Mouse (Mus musculus) small intestine, adult 2 months (tissue): ENCODE results near the gene Rhd. TPM values are rescaled to one million over a fixed set of nuclear protein-coding genes. Genes with fewer than 3 reads are reported as not detected.

Experiments used
- H3K27ac ChIP-seq: fragments of 200-500 bp; 2 replicates; pipeline ENCODE4 v1.5.1; 2012; ENCODE audit warnings: low read depth, low read length, control low read depth, inconsistent platforms; ENCODE audit not compliant: insufficient read depth
- H3K27me3 ChIP-seq: fragments of 200-500 bp; 2 replicates; pipeline ENCODE4 v1.6.1; 2012; ENCODE audit warnings: mild to moderate bottlenecking, moderate library complexity, low read length, inconsistent platforms; ENCODE audit not compliant: control insufficient read depth, insufficient read depth
- H3K36me3 ChIP-seq: fragments of 200-500 bp; 2 replicates; pipeline ENCODE4 v1.6.1; 2012; ENCODE audit warnings: mild to moderate bottlenecking, low read length, control low read depth, inconsistent platforms; ENCODE audit not compliant: control insufficient read depth, insufficient read depth
- H3K4me1 ChIP-seq: fragments of 200-500 bp; 2 replicates; pipeline ENCODE4 v1.6.1; 2012; ENCODE audit warnings: low read length, inconsistent platforms, mixed read lengths; ENCODE audit not compliant: control insufficient read depth, insufficient read depth, insufficient read length
- H3K4me3 ChIP-seq: fragments of 200-500 bp; 2 replicates; pipeline ENCODE4 v1.5.1; 2012; ENCODE audit warnings: low read depth, mild to moderate bottlenecking, control low read depth, inconsistent platforms, low read length, moderate library complexity
- CTCF ChIP-seq: fragments of 200-500 bp; IDR thresholded peaks from 2 replicates; pipeline ENCODE4 v1.5.1; 2012; ENCODE audit warnings: low read depth, mild to moderate bottlenecking, control low read depth, inconsistent platforms, low read length, moderate library complexity, mixed read lengths; ENCODE audit not compliant: insufficient replicate concordance, insufficient read length; ENCODE audit errors: extremely low read depth
- POLR2A ChIP-seq: fragments of 200-500 bp; IDR thresholded peaks from 2 replicates; pipeline ENCODE4 v1.6.1; 2012; ENCODE audit warnings: low read depth, mild to moderate bottlenecking, control low read depth, inconsistent platforms, low read length, moderate library complexity
- WGBS: fragments of 180-500 bp; shearing (Covaris S2); methylation state at CpG from one replicate; pipeline ENCODE4 v1.1.7; 2018; 5-methylcytosine and 5-hydroxymethylcytosine counted together
- polyA plus RNA-seq: library from polyadenylated mRNA; depleted of rRNA; stranded (reverse); fragments of >200 nt; gene quantifications from 2 replicates; pipeline ENCODE4 v1.2.3, GENCODE M21; 2012

Gene Rhd
- polyA plus RNA-seq, 1 experiment = not detected

DNA sequence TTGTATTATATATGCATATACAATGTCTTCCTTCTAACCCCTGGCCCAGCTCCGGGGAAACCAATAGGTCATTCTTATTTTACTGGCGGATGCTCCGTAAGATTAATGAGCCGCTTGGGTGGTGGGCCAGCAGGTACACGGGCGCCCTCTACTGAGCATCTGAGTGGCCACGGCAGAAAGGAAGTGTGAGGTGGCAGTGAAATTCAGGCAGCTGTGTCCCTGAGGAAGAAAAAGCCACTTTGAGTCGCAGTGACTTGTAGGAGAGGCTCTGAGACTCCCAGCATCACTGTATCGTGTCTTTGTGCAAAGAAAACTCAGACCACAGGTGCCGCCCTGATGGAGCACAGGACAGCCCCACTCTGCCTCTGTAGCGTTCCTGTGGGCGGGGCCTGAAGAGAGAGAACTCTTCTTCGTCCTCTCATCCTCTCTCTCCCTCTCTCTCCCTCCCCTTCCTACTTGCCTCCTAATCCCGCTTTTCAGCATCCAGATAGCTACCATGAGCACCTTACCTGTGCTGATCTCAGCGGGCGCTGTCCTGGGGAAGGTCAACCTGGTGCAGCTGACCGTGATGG, 15.2 kb downstream of the Rhd start:
- no peak overlapping the region for H3K27ac ChIP-seq
- H3K27me3 ChIP-seq = no peaks in the 10 kb centered on the region
- H3K4me1 ChIP-seq = 0 out of 2 replicates have a peak, but pooled peaks cover 5% of the 10 kb centered on the region
- peak overlapping the region; percentile 40 for H3K4me3 ChIP-seq
- H3K36me3 ChIP-seq = no peaks in the 10 kb centered on the region
- TF ChIP-seq CTCF (peak; percentile 70; the same call in 1 of the 2 replicates), POLR2A (no peak)
- WGBS = 6% methylated on average over 17 of the region's 17 CpGs

DNA sequence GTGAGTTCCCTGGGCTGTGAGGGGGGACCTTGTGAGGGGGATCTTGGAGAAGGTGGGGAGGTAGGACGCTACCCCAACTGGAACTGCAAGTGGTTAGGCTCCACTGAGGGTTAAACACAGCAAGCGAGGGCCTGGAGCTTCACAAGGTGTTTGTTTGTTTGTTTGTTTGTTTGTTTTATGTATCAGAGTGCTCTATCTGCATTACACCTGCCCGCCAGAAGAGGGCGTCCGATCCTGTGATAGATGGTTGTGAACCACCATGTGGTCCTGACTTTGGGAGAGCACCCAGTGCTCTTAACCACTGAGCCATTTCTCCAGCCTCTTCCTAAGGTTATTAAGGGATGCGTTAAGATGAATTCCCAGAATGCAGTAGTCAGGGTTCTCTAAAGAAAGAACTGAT, 15.7 kb downstream of the Rhd start:
- H3K27me3 ChIP-seq = no peaks in the 10 kb centered on the region
- H3K4me1 ChIP-seq = 0 out of 2 replicates have a peak, but pooled peaks cover 5% of the 10 kb centered on the region
- TF ChIP-seq CTCF (peak; percentile 32; the same call in 1 of the 2 replicates), POLR2A (no peak)
- no peaks in the 10 kb centered on the region for H3K36me3 ChIP-seq
- no peak overlapping the region for H3K27ac ChIP-seq
- no peak overlapping the region for H3K4me3 ChIP-seq
- WGBS = 42% methylated on average over 6 of the region's 6 CpGs

DNA sequence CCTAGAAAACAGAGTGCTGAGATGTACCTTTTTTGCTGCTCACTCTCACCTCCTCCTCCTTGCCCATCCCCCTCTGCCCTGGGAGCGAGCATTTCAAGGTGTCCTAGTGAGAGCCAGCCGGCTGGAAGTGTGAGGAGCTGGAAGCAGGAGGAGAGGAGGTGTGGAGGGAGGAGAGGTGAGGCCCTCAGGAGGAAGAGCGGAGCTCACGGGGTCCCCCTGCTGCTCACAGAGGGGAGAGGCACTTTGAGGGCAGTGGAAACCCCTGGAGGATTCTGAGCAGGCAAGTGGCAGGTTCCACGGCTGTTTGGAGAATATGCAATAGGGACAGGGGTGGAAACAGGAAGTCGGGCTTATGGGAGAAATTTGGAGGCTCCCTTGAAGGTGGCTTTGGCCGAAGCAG, 18.9 kb downstream of the Rhd start:
- TF ChIP-seq POLR2A (no peak), CTCF (peak; percentile 77)
- Histone ChIP-seq H3K4me3 (no peak overlapping the region), H3K27me3 (no peaks in the 10 kb centered on the region), H3K27ac (no peak overlapping the region), H3K36me3 (no peaks in the 10 kb centered on the region), H3K4me1 (0 out of 2 replicates have a peak, but pooled peaks cover 5% of the 10 kb centered on the region)
- 26% methylated on average over 7 of the region's 7 CpGs for WGBS

DNA sequence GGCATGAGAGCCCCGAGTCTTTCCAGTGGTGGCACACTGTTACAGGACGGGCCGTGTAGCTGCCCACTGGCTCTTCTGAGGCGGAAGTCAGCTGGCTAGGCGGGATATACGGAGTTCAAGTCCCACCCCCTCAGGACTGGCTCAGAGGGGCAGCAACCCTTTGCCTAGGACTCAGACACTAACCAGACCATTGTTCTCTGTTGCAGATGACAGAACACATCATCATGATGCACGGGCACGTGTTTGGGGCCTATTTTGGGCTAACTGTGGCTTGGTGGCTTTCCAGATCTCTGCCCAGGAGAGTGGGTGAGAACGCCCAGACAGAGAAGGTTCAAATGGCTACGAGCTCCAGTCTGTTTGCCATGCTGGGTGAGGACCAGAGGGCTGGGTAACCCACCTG, 19.5 kb downstream of the Rhd start:
- Histone ChIP-seq H3K4me1 (0 out of 2 replicates have a peak, but pooled peaks cover 5% of the 10 kb centered on the region), H3K4me3 (no peak overlapping the region), H3K27ac (no peak overlapping the region), H3K36me3 (no peaks in the 10 kb centered on the region), H3K27me3 (no peaks in the 10 kb centered on the region)
- TF ChIP-seq CTCF = no peak
- TF ChIP-seq POLR2A = no peak
- WGBS = 79% methylated on average over 10 of the region's 10 CpGs

DNA sequence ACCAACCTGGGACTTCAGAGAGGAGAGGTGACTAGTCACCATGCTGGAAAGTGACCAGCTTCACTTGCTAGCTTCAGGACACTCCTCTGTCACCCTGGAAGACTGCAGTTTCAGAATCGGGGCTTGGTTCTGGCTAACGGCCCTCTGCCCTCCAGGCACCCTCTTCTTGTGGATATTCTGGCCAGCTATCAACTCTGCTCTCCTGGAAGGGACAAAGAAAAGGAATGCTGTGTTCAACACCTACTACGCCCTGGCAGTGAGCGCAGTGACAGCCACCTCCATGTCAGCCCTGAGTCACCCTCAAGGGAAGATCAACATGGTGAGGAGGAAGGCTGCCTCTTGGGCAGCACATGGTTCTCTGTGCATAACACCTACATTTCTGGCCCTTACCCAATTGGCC, 20.0 kb downstream of the Rhd start:
- Histone ChIP-seq H3K4me3 (no peak overlapping the region), H3K36me3 (no peaks in the 10 kb centered on the region), H3K27me3 (no peaks in the 10 kb centered on the region), H3K4me1 (0 out of 2 replicates have a peak, but pooled peaks cover 5% of the 10 kb centered on the region), H3K27ac (no peak overlapping the region)
- WGBS = 84% methylated on average over 4 of the region's 4 CpGs
- TF ChIP-seq POLR2A (no peak), CTCF (no peak)

DNA sequence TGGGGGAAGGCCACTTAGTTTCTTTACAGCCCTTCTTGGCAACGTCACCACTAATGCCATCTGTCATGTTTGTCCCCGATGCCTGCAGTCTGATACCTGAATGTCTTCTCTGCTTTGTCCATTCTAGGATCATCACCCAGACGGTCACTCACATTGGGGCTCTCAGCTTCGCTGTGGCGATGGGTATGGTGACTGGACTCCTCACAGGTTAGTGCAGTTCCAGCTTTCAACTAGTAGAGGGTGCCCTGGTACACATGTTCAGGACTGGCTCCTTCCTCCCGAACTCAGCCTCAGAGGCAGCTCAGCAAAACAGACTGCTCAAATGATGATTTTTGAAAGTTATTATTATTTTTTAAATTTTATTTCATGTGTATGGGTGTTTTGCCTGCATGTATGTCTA, 27.8 kb downstream of the Rhd start:
- WGBS = 57% methylated on average over 6 of the region's 6 CpGs
- H3K4me1 ChIP-seq = no peaks in the 10 kb centered on the region
- no peak overlapping the region for H3K4me3 ChIP-seq
- H3K27ac ChIP-seq = no peak overlapping the region
- peaks cover 12% of the 10 kb centered on the region for H3K36me3 ChIP-seq
- H3K27me3 ChIP-seq = no peaks in the 10 kb centered on the region
- no peak for TF ChIP-seq CTCF
- TF ChIP-seq POLR2A = no peak

DNA sequence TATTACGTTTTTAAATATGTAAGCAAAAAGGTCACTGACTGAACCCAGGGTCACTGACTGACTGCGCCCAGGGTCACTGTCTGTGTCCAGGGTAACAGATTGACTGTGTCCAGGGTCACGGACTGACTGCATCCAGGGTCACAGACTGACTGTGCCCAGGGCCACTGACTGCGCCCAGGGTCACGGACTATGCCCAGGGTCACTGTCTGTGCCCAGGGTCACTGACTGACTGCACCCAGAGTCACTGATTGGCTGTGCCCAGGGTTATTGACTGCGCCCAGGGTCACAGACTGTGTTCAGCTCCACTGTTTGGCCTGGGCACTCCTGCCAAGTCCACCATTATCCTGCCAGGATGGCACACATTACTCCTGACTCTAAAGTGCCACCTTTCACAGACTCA, 32.9 kb downstream of the Rhd start:
- no peak for TF ChIP-seq POLR2A
- TF ChIP-seq CTCF = no peak
- H3K36me3 ChIP-seq = peaks cover 44% of the 10 kb centered on the region
- 90% methylated on average over 6 of the region's 6 CpGs for WGBS
- H3K27me3 ChIP-seq = no peaks in the 10 kb centered on the region
- H3K4me1 ChIP-seq = no peaks in the 10 kb centered on the region
- no peak overlapping the region for H3K4me3 ChIP-seq
- H3K27ac ChIP-seq = no peak overlapping the region

DNA sequence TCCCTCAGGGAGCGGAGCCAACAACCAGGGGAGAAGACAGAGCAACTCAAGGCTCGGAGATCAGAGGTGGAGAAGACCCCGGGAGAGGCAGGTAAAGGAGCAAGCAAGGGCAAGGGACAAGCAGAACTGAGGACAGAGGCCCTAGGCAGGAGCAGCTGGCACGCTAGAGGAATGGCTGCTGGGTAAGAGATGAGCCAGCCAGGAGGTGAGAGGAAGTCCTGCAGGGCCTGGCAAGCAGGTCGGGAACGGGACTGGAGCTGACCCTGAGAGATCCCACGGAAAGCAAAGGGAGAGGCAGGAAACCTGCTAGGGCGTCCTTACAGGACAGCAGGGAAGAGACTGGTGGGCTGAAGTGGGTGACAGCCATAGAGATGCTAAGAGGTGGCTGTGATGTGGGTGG, 36.8 kb downstream of the Rhd start:
- Histone ChIP-seq H3K27me3 (no peaks in the 10 kb centered on the region), H3K36me3 (peaks cover 73% of the 10 kb centered on the region)
- 94% methylated on average over 8 of the region's 8 CpGs for WGBS

More for the DNA sequence above, 36.8 kb downstream of the Rhd start:
- Histone ChIP-seq H3K4me3 (no peak overlapping the region), H3K4me1 (no peaks in the 10 kb centered on the region), H3K27ac (no peak overlapping the region)
- TF ChIP-seq POLR2A (no peak), CTCF (no peak)
